Mouse (Mus musculus) G1E (cell line): Measurements from ENCODE around the gene Olfr656.

Source experiments
- CTCF ChIP-seq: IDR thresholded peaks from 2 replicates; pipeline ENCODE4 v1.5.1; 2012; ENCODE audit warnings: low read depth, low read length, inconsistent platforms, mixed read lengths
- GATA1 ChIP-seq: IDR thresholded peaks from 2 replicates; pipeline ENCODE4 v1.6.1; 2012; ENCODE audit warnings: borderline replicate concordance, low read length, inconsistent platforms, mixed read lengths
- GATA2 ChIP-seq: IDR thresholded peaks from 2 replicates; pipeline ENCODE4 v1.6.1; 2012; ENCODE audit warnings: low read depth, low read length, inconsistent platforms, borderline replicate concordance
- POLR2AphosphoS5 ChIP-seq: IDR thresholded peaks from 2 replicates; pipeline ENCODE4 v1.6.1; 2012; ENCODE audit warnings: low read depth, low read length, inconsistent platforms; ENCODE audit not compliant: insufficient replicate concordance
- TAL1 ChIP-seq: conservative IDR thresholded peaks from 2 replicates; pipeline ENCODE4 v1.6.1; 2012; ENCODE audit warnings: low read depth, low read length, inconsistent platforms, mixed read lengths

- TF ChIP-seq CTCF (no peak), GATA1 (no peak), POLR2AphosphoS5 (no peak), GATA2 (no peak), TAL1 (no peak)
Observed at GRCm38 (mm10) chr7:104601679-104602078, 12.1 kb upstream of the Olfr656 start, which contains the start of gene Olfr655.
